ENCODE assay signal across 8 mouse cellular contexts in the genomic region with DNA sequence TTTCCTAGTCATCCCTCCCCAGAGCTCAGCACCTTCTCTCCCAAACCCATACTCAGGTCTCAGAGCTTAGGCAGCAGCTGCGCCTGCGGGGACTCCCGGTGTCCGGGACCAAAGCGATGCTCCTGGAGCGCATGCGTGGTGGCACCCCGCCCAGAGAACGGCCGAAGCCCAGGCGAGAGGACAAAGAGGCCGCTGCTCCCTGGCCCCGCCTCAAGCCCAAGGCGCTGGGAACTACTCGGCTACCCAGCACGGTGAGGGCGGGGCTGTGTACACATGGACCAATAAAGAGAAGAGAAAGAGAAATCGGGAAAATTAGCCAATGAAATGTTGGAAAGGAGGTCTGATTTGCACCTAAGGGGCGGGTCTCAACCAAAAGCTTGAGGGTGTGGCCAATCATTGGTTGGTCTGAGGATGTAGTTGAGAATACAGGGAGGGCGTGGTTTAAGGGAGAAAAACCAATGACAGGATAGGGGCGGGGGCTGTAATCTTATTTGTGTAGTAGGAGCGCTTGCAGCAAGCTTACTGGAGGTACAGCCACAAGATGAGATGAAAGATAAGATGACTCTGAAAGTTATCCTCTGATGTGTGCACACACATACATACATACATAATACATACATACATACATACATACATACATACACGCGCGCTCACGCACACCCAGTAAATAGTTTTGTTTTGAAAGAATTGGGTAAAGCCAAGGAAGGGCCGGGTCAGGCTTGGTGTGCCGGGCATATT. TPM values are rescaled to one million over a fixed set of nuclear protein-coding genes. Genes with fewer than 3 reads are reported as not detected.
DNase-seq lines count a peak whose midpoint lies in the region; ATAC-seq and TF ChIP-seq lines count a peak whose summit lies in the region.

No protein-coding gene starts in this region.

- no peaks in the 10 kb centered on the region for H3K9me3 ChIP-seq in forebrain, embryonic 10.5 days
- no peaks in the 10 kb centered on the region for H3K9me3 ChIP-seq in heart, embryonic 14.5 days (ENCODE audit: control insufficient read depth, low read length)
- no peaks in the 10 kb centered on the region for H3K9me3 ChIP-seq in liver, embryonic 11.5 days (ENCODE audit: control insufficient read depth, low read length)

- H3K27me3 ChIP-seq in forebrain, embryonic 10.5 days (ENCODE audit: poor library complexity, severe bottlenecking) = peaks cover 23% of the 10 kb centered on the region
- H3K27me3 ChIP-seq in heart, embryonic 14.5 days (ENCODE audit: control insufficient read depth, insufficient read depth, low read length) = no peaks in the 10 kb centered on the region
- H3K27me3 ChIP-seq in liver, embryonic 11.5 days (replicated peaks; ENCODE audit: control insufficient read depth, insufficient read depth, low read length) = peaks cover 4% of the 10 kb centered on the region; the same call in 1 of the 2 replicates
- H3K27me3 ChIP-seq in myocyte (ENCODE audit: control insufficient read depth, insufficient read depth, insufficient read length) = no peaks in the 10 kb centered on the region

- peaks cover 52% of the 10 kb centered on the region for H3K4me1 ChIP-seq in forebrain, embryonic 10.5 days
- peaks cover 39 to 46% of the 10 kb centered on the region in 2 experiments for H3K4me1 ChIP-seq in heart, embryonic 14.5 days (ENCODE audit: control insufficient read depth in 2 of 2, insufficient read depth in 2 of 2, low read length in 2 of 2)
- peaks cover 12% of the 10 kb centered on the region; the same call in 1 of the 2 replicates for H3K4me1 ChIP-seq in liver, embryonic 11.5 days (replicated peaks; ENCODE audit: control insufficient read depth, insufficient read depth, low read length)

- no peaks in the 10 kb centered on the region for H3K79me2 ChIP-seq in myocyte (ENCODE audit: control insufficient read depth, insufficient read depth)

- peak; percentile 11 for DNase-seq in c-Kit-negative CD71-positive TER-119-positive erythroid progenitor cells, embryonic 14.5 days (ENCODE audit: low read depth, low spot score)
- DNase-seq in forebrain, embryonic 10.5 days (ENCODE audit: extremely low spot score, low spot score) = peak; percentile 99
- DNase-seq in kidney, postnatal 10 days = peak; percentile 97
- DNase-seq in liver, embryonic 11.5 days (ENCODE audit: low spot score) = peak; percentile 89
- peak; percentile 78 to 86 for DNase-seq in spleen, postnatal 4 days (ENCODE audit: low spot score in 2 of 2)

- no peak overlapping the region for H3ac ChIP-seq in myocyte (ENCODE audit: control insufficient read depth, insufficient read length)

- peak; percentile 96 for ATAC-seq in CD4-positive, CD25-positive, alpha-beta regulatory T cell, adult 4 months
- peak; percentile 81 for ATAC-seq in heart, embryonic 14.5 days (ENCODE audit: insufficient number of reproducible peaks, insufficient read depth, low FRiP score, low read depth)
- peak; percentile 88 for ATAC-seq in liver, embryonic 11.5 days (replicated peaks; ENCODE audit: low FRiP score)

- no peaks in the 10 kb centered on the region for H3K36me3 ChIP-seq in forebrain, embryonic 10.5 days (replicated peaks)
- H3K36me3 ChIP-seq in heart, embryonic 14.5 days (ENCODE audit: control insufficient read depth, insufficient read depth, low read length) = no peaks in the 10 kb centered on the region; the same call in 1 of the 2 replicates
- H3K36me3 ChIP-seq in liver, embryonic 11.5 days (ENCODE audit: control insufficient read depth, insufficient read depth, low read length) = no peaks in the 10 kb centered on the region
- H3K36me3 ChIP-seq in myocyte (ENCODE audit: control insufficient read depth, insufficient read depth) = no peaks in the 10 kb centered on the region

- peak overlapping the region; percentile 80 for H3K4me2 ChIP-seq in heart, embryonic 14.5 days (ENCODE audit: low read length)
- H3K4me2 ChIP-seq in liver, embryonic 11.5 days = peak overlapping the region; percentile 84
- H3K4me2 ChIP-seq in myocyte (ENCODE audit: low read depth) = peak overlapping the region; percentile 76

- under 1% methylated on average over 28 of the region's 28 CpGs for WGBS in forebrain, embryonic 10.5 days
- WGBS in heart, embryonic 14.5 days = 12% methylated on average over 28 of the region's 28 CpGs
- WGBS in liver, embryonic 11.5 days = 3% methylated on average over 28 of the region's 28 CpGs

- H3K9ac ChIP-seq in heart, embryonic 14.5 days (ENCODE audit: low read length) = peak overlapping the region; percentile 84
- H3K9ac ChIP-seq in liver, embryonic 11.5 days (ENCODE audit: low read depth, low read length) = peak overlapping the region; percentile 64

- peak; percentile 36 for TF ChIP-seq POLR2A in myocyte (IDR thresholded peaks at IDR 0.05; ENCODE audit: insufficient read length, low read depth)

- H3K4me3 ChIP-seq in forebrain, embryonic 10.5 days = peak overlapping the region; percentile 59
- peak overlapping the region; percentile 44 to 52 for H3K4me3 ChIP-seq in heart, embryonic 14.5 days (ENCODE audit: control insufficient read depth in 1 of 2, insufficient read depth in 1 of 2, low read depth in 1 of 2, low read length in 2 of 2)
- H3K4me3 ChIP-seq in liver, embryonic 11.5 days (ENCODE audit: low read depth, low read length) = peak overlapping the region; percentile 52
- peak overlapping the region; percentile 6 for H3K4me3 ChIP-seq in myocyte

- peak overlapping the region; percentile 96 for H3K27ac ChIP-seq in forebrain, embryonic 10.5 days
- H3K27ac ChIP-seq in heart, embryonic 14.5 days (replicated peaks in 1 of 2; ENCODE audit: control insufficient read depth in 1 of 2, insufficient read depth in 1 of 2, low read depth in 2 of 2, low read length in 2 of 2) = peak overlapping the region; percentile 70 to 82
- peak overlapping the region; percentile 46; the same call in 1 of the 2 replicates for H3K27ac ChIP-seq in liver, embryonic 11.5 days (ENCODE audit: low read depth, low read length)

TF ChIP-seq in myocyte, 11 proteins besides CTCF, POLR2A, EP300 and RAD21:
- TF ChIP-seq POLR2AphosphoS2 (IDR thresholded peaks at IDR 0.05; ENCODE audit: insufficient read length, low read depth) (peak; percentile 29), TCF12 (IDR thresholded peaks at IDR 0.05; ENCODE audit: insufficient read depth, poor library complexity, severe bottlenecking) (no peak), MYOD1 (IDR thresholded peaks at IDR 0.05; ENCODE audit: control insufficient read depth in 1 of 3, insufficient read length in 2 of 3, low read depth in 2 of 3) (peak in 1 of 3 experiments; percentile 29), MYOG (IDR thresholded peaks at IDR 0.05; ENCODE audit: control insufficient read depth in 1 of 3, insufficient read depth in 1 of 3, insufficient read length in 2 of 3, low read depth in 2 of 3) (peak in 1 of 3 experiments; percentile 69)

RNA-seq across cellular contexts. Expression of a gene that starts 3.8 kb away (rescaled TPM):
- under 1 TPM; 0.32 to 0.40 TPM for polyA plus RNA-seq in CD4-positive, CD25-positive, alpha-beta regulatory T cell, adult 4 months (2017; shearing (Covaris generic))
- polyA plus RNA-seq in forebrain, embryonic 10.5 days (2016; fragmentation: Nextera tagmentation; extraction: Ambion mirVana) = 1.7 and 3.1 TPM in 2 replicates
- 6.2 and 7.6 TPM in 2 replicates for polyA plus RNA-seq in heart, embryonic 14.5 days (2014; fragmentation: Nextera tagmentation; extraction: Ambion mirVana)
- 0.69 and 0.73 TPM in 2 replicates for polyA plus RNA-seq in liver, embryonic 11.5 days (2014; fragmentation: Nextera tagmentation; extraction: Ambion mirVana)
- polyA plus RNA-seq in myocyte (2012; fragmentation: generic; extraction: Trizol) = 12.5 TPM

RNA-seq across cellular contexts. Expression of a gene that starts 16.3 kb away (rescaled TPM):
- polyA plus RNA-seq in CD4-positive, CD25-positive, alpha-beta regulatory T cell, adult 4 months (2017; shearing (Covaris generic)) = under 1 TPM in 1 of 2 experiments, not detected in 1; 0.20 TPM
- polyA plus RNA-seq in forebrain, embryonic 10.5 days (2016; fragmentation: Nextera tagmentation; extraction: Ambion mirVana) = 4.5 and 4.7 TPM in 2 replicates
- polyA plus RNA-seq in heart, embryonic 14.5 days (2014; fragmentation: Nextera tagmentation; extraction: Ambion mirVana) = 22.4 and 24.3 TPM in 2 replicates
- 8.0 and 9.3 TPM in 2 replicates for polyA plus RNA-seq in liver, embryonic 11.5 days (2014; fragmentation: Nextera tagmentation; extraction: Ambion mirVana)
- 0.40 TPM for polyA plus RNA-seq in myocyte (2012; fragmentation: generic; extraction: Trizol)

RNA-seq across cellular contexts. Expression of a gene that starts 22.0 kb away (rescaled TPM):
- polyA plus RNA-seq in CD4-positive, CD25-positive, alpha-beta regulatory T cell, adult 4 months (2017; shearing (Covaris generic)) = not detected
- polyA plus RNA-seq in forebrain, embryonic 10.5 days (2016; fragmentation: Nextera tagmentation; extraction: Ambion mirVana) = 0.25 TPM in 1 of 2 replicates, not detected in the other
- polyA plus RNA-seq in heart, embryonic 14.5 days (2014; fragmentation: Nextera tagmentation; extraction: Ambion mirVana) = 0.23 and 0.41 TPM in 2 replicates
- polyA plus RNA-seq in liver, embryonic 11.5 days (2014; fragmentation: Nextera tagmentation; extraction: Ambion mirVana) = 0.21 and 0.22 TPM in 2 replicates
- not detected for polyA plus RNA-seq in myocyte (2012; fragmentation: generic; extraction: Trizol)

RNA-seq across cellular contexts. Expression of a gene that starts 22.6 kb away (rescaled TPM):
- polyA plus RNA-seq in CD4-positive, CD25-positive, alpha-beta regulatory T cell, adult 4 months (2017; shearing (Covaris generic)) = not detected
- polyA plus RNA-seq in forebrain, embryonic 10.5 days (2016; fragmentation: Nextera tagmentation; extraction: Ambion mirVana) = 0.12 TPM in 2 replicates
- 2.4 and 2.7 TPM in 2 replicates for polyA plus RNA-seq in heart, embryonic 14.5 days (2014; fragmentation: Nextera tagmentation; extraction: Ambion mirVana)
- 0.08 TPM in 1 of 2 replicates, not detected in the other for polyA plus RNA-seq in liver, embryonic 11.5 days (2014; fragmentation: Nextera tagmentation; extraction: Ambion mirVana)
- polyA plus RNA-seq in myocyte (2012; fragmentation: generic; extraction: Trizol) = 0.41 TPM

RNA-seq across cellular contexts. Expression of a gene that starts 26.5 kb away (rescaled TPM):
- polyA plus RNA-seq in CD4-positive, CD25-positive, alpha-beta regulatory T cell, adult 4 months (2017; shearing (Covaris generic)) = not detected
- polyA plus RNA-seq in forebrain, embryonic 10.5 days (2016; fragmentation: Nextera tagmentation; extraction: Ambion mirVana) = 0.07 TPM in 1 of 2 replicates, not detected in the other
- polyA plus RNA-seq in heart, embryonic 14.5 days (2014; fragmentation: Nextera tagmentation; extraction: Ambion mirVana) = 0.07 TPM in 1 of 2 replicates, not detected in the other
- polyA plus RNA-seq in liver, embryonic 11.5 days (2014; fragmentation: Nextera tagmentation; extraction: Ambion mirVana) = not detected in 2 replicates
- 3.8 TPM for polyA plus RNA-seq in myocyte (2012; fragmentation: generic; extraction: Trizol)

Comparison
In these comparisons a context has a peak if more than half of its experiments do, and no peak if none do; other contexts are left out.
1. Peak in every context shown above with its lines: DNase-seq, ATAC-seq, H3K4me3 ChIP-seq and H3K27ac ChIP-seq.
2. DNase-seq: peak in every context shown above with its lines; median percentile 99 in forebrain, embryonic 10.5 days; 97 in kidney, postnatal 10 days; 89 in liver, embryonic 11.5 days; 82 in spleen, postnatal 4 days; 11 in c-Kit-negative CD71-positive TER-119-positive erythroid progenitor cells, embryonic 14.5 days.
3. H3K27ac ChIP-seq: peak in every context shown above with its lines; median percentile 96 in forebrain, embryonic 10.5 days; 76 in heart, embryonic 14.5 days; 46 in liver, embryonic 11.5 days.
4. H3K4me3 ChIP-seq: peak in every context shown above with its lines; median percentile 59 in forebrain, embryonic 10.5 days; 52 in liver, embryonic 11.5 days; 48 in heart, embryonic 14.5 days; 6 in myocyte.